ENCODE assay signal across 8 mouse cellular contexts in the genomic region with DNA sequence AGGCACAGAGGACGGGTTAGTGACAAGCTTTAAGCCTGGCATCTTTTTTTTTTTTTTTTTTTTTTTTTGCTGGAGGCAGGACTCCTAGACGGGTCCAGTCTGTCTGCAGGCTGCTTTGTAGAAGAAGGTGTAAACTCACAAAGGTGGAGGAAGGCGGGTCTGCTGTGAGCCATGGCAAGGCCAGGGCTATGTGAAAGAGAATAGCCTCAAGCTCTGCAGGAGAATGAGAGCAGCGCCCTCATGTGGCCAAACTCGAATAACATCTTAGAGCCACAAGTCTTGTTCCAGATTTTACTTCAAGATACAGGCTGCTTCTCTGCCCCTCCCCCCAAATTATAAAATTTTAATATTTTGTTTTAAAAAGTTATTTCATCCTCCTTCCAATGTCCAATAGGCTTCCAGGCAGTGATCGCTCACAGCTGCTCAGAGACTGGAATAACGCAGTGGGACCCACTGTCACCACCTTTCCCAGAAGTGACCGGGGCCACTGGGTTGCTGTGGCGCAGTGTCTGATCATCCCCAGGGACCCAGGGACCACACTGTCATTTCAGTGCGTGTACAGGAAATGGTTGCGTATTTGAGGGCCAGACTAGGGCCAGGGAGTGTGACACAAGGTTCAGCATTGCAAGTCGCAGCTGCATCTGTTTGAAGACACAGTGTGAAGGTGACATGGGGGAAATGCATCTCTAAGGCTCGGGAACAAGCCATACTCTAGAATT.
DNase-seq lines count a peak whose midpoint lies in the region; ATAC-seq and TF ChIP-seq lines count a peak whose summit lies in the region.

No protein-coding gene starts in this region.

- dilution Hi-C loops in CH12.LX (cut with MboI; ENCODE audit: extremely low pct_ligation_motif_present, extremely low pct_unique_long_range_greater_than_20kb, low sequenced_read_pairs): no loop called here

- no peak overlapping the region for H3K4me3 ChIP-seq in CH12.LX (replicated peaks in 1 of 3; ENCODE audit: low read depth in 2 of 3, low read length in 2 of 3, poor library complexity in 1 of 3)
- no peak overlapping the region for H3K4me3 ChIP-seq in lung, embryonic 14.5 days (ENCODE audit: low read depth, low read length)

- WGBS in lung, embryonic 14.5 days: 50% methylated on average over 13 of the region's 13 CpGs

- H3K4me2 ChIP-seq in CH12.LX (ENCODE audit: insufficient read depth, low read depth, poor library complexity, severe bottlenecking): peak overlapping the region; percentile 32; the same call in 1 of the 2 replicates
- H3K4me2 ChIP-seq in lung, embryonic 14.5 days: no peak overlapping the region

- no peaks in the 10 kb centered on the region for H3K79me2 ChIP-seq in CH12.LX (replicated peaks; ENCODE audit: control insufficient read depth, extremely low read depth, insufficient read depth, poor library complexity, severe bottlenecking)

- ATAC-seq in lung, embryonic 14.5 days (ENCODE audit: insufficient read depth): peak; percentile 56; the same call in 1 of the 2 replicates
- ATAC-seq in erythroid progenitor cell, adult 5-6 weeks (replicated peaks; ENCODE audit: low FRiP score, poor library complexity, severe bottlenecking): no peak

- DNase-seq in 3T3-L1 (ENCODE audit: low read depth, low spot score) (peak; percentile 38), CH12.LX (ENCODE audit: extremely low read depth) (peak; percentile 91)
- DNase-seq in cerebellum, postnatal 10 days: peak; percentile 76 to 80
- peak; percentile 65 for DNase-seq in gastrocnemius, postnatal 10 days
- DNase-seq in kidney, postnatal 10 days: peak; percentile 86
- DNase-seq in lung, embryonic 14.5 days: peak; percentile 92
- DNase-seq in retina, postnatal 1 day: peak; percentile 78

- no peak overlapping the region for H3K9ac ChIP-seq in CH12.LX (ENCODE audit: insufficient read depth, low read depth)
- no peak overlapping the region for H3K9ac ChIP-seq in lung, embryonic 14.5 days

- no peak for TF ChIP-seq EP300 in CH12.LX (IDR thresholded peaks at IDR 0.05; ENCODE audit: low read length)

- peaks cover 0 to 10% of the 10 kb centered on the region in 2 experiments for H3K36me3 ChIP-seq in CH12.LX (replicated peaks in 1 of 2; ENCODE audit: control insufficient read depth in 1 of 2, insufficient read depth in 1 of 2, low read length in 1 of 2)
- no peaks in the 10 kb centered on the region for H3K36me3 ChIP-seq in lung, embryonic 14.5 days (ENCODE audit: insufficient read depth)

- TF ChIP-seq POLR2A in CH12.LX (IDR thresholded peaks at IDR 0.05; ENCODE audit: low read depth, low read length): no peak

- H3K27ac ChIP-seq in CH12.LX (ENCODE audit: insufficient read depth, low read depth): no peak overlapping the region
- no peak overlapping the region for H3K27ac ChIP-seq in lung, embryonic 14.5 days (ENCODE audit: low read depth)

- H3K9me3 ChIP-seq in CH12.LX (replicated peaks; ENCODE audit: low read length): no peaks in the 10 kb centered on the region
- H3K9me3 ChIP-seq in lung, embryonic 14.5 days (ENCODE audit: low read depth, low read length): no peaks in the 10 kb centered on the region

- TF ChIP-seq RAD21 in CH12.LX (IDR thresholded peaks at IDR 0.05; ENCODE audit: low read depth, low read length): peak; percentile 61

- peak; percentile 61 to 73 for TF ChIP-seq CTCF in CH12.LX (conservative IDR thresholded peaks at IDR 0.05 in 1 of 2, IDR thresholded peaks at IDR 0.05 in 1 of 2; ENCODE audit: low read depth in 2 of 2, low read length in 2 of 2)
- TF ChIP-seq CTCF in lung, embryonic 14.5 days (IDR thresholded peaks at IDR 0.05; ENCODE audit: low read depth): peak; percentile 60

- no peaks in the 10 kb centered on the region for H3K27me3 ChIP-seq in CH12.LX (replicated peaks)
- H3K27me3 ChIP-seq in lung, embryonic 14.5 days (ENCODE audit: insufficient read depth, low read length): no peaks in the 10 kb centered on the region

- H3K4me1 ChIP-seq in CH12.LX (ENCODE audit: control insufficient read depth in 1 of 2, insufficient read depth in 2 of 2): peaks cover 9 to 23% of the 10 kb centered on the region in 2 experiments
- H3K4me1 ChIP-seq in lung, embryonic 14.5 days (ENCODE audit: insufficient read depth): no peaks in the 10 kb centered on the region

- in situ Hi-C loops in CH12.LX (cut with MboI; ENCODE audit: low pct_ligation_motif_present, low pct_unique_long_range_greater_than_20kb, low sequenced_read_pairs): loop anchor here (10.0 to 25.0 kb wide), 3 partner anchors 317 to 1092 kb away; no protein-coding TSS in a partner anchor

TF ChIP-seq in CH12.LX, 34 proteins besides CTCF, POLR2A, EP300 and RAD21:
- no peak for TF ChIP-seq NELFE (IDR thresholded peaks at IDR 0.05; ENCODE audit: low read depth, low read length)
- peak; percentile 51 for TF ChIP-seq SMC3 (IDR thresholded peaks at IDR 0.05; ENCODE audit: low read depth, low read length)
- TF ChIP-seq ZNF384 (IDR thresholded peaks at IDR 0.05; ENCODE audit: low read depth, low read length): peak; percentile 74
- TF ChIP-seq SIN3A (IDR thresholded peaks at IDR 0.05; ENCODE audit: low read length): no peak
- TF ChIP-seq JUND (conservative IDR thresholded peaks at IDR 0.05; ENCODE audit: low read depth, low read length): no peak
- peak; percentile 38; the same call in 1 of the 2 replicates for TF ChIP-seq MAZ (IDR thresholded peaks at IDR 0.05; ENCODE audit: low read depth, low read length)
- TF ChIP-seq NRF1 (IDR thresholded peaks at IDR 0.05; ENCODE audit: low read depth, low read length): 0 out of 2 replicates have a peak, but pooled peaks have one; percentile 11

Comparison
In these comparisons a context has a peak if more than half of its experiments do, and no peak if none do; other contexts are left out.
1. DNase-seq: peak in every context shown above with its lines; median percentile 92 in lung, embryonic 14.5 days; 91 in CH12.LX; 86 in kidney, postnatal 10 days; 78 in cerebellum, postnatal 10 days; 78 in retina, postnatal 1 day; 65 in gastrocnemius, postnatal 10 days; 38 in 3T3-L1.